Mouse (Mus musculus) CH12.LX (cell line): ENCODE measurements around the gene Rab4a. TPM values are rescaled to one million over a fixed set of nuclear protein-coding genes. Genes with fewer than 3 reads are reported as not detected.

ENCODE experiments used
- DNase-seq: peaks from one replicate; pipeline ENCODE4 v3.0.0-alpha.2; 2013; ENCODE audit errors: extremely low read depth
- H3K27ac ChIP-seq: 2 replicates; pipeline ENCODE4 v1.5.1; 2012; ENCODE audit warnings: low read depth, mild to moderate bottlenecking, control low read depth, moderate library complexity; ENCODE audit not compliant: insufficient read depth
- H3K27me3 ChIP-seq: replicated peaks from 2 replicates; pipeline ENCODE3; 2012; ENCODE audit warnings: inconsistent platforms
- H3K36me3 ChIP-seq, 2 experiments: replicated peaks in 1 of 2; 2 replicates each; pipeline versions ENCODE3 to v1.6.1; 2012; ENCODE audit warnings: inconsistent platforms in 1 of 2, low read length in 1 of 2, mild to moderate bottlenecking in 1 of 2, mixed read lengths in 1 of 2, moderate library complexity in 1 of 2; ENCODE audit not compliant: control insufficient read depth in 1 of 2, insufficient read depth in 1 of 2
- H3K4me1 ChIP-seq, 2 experiments: 2 replicates each; pipeline ENCODE4 v1.6.1; 2012; ENCODE audit warnings: inconsistent platforms in 1 of 2, moderate library complexity in 1 of 2; ENCODE audit not compliant: insufficient read depth in 2 of 2, control insufficient read depth in 1 of 2
- H3K4me2 ChIP-seq: 2 replicates; pipeline ENCODE4 v1.6.1; 2012; ENCODE audit warnings: low read depth, mild to moderate bottlenecking, control low read depth; ENCODE audit not compliant: poor library complexity, insufficient read depth, severe bottlenecking
- H3K4me3 ChIP-seq, 3 experiments: fragments of 150-350 bp in 1 of 3; sonication (generic) in 1 of 3; replicated peaks in 1 of 3; 2 replicates each; pipeline versions ENCODE3 to v1.5.1; 2011 to 2012; ENCODE audit warnings: low read depth in 2 of 3, low read length in 2 of 3, mild to moderate bottlenecking in 2 of 3, moderate library complexity in 2 of 3, control low read depth in 1 of 3, improper control_type of control experiment in 1 of 3, inconsistent platforms in 1 of 3, mixed read lengths in 1 of 3; ENCODE audit not compliant: poor library complexity in 1 of 3
- H3K79me2 ChIP-seq: replicated peaks from 2 replicates; pipeline ENCODE4 v1.6.1; 2012; ENCODE audit warnings: mild to moderate bottlenecking, moderate library complexity; ENCODE audit not compliant: control insufficient read depth, poor library complexity, insufficient read depth, severe bottlenecking; ENCODE audit errors: extremely low read depth
- H3K9ac ChIP-seq: 2 replicates; pipeline ENCODE4 v1.6.1; 2012; ENCODE audit warnings: low read depth, mild to moderate bottlenecking, control low read depth, moderate library complexity; ENCODE audit not compliant: insufficient read depth
- H3K9me3 ChIP-seq: replicated peaks from 2 replicates; pipeline ENCODE3; 2012; ENCODE audit warnings: low read length, inconsistent platforms, mixed read lengths
- BHLHE40 ChIP-seq: IDR thresholded peaks from 2 replicates; pipeline ENCODE4 v1.6.1; 2011; ENCODE audit warnings: mild to moderate bottlenecking, low read depth, low read length, improper control_type of control experiment
- CHD2 ChIP-seq: IDR thresholded peaks from 2 replicates; pipeline ENCODE4 v1.6.1; 2011; ENCODE audit warnings: low read length, improper control_type of control experiment
- CTCF ChIP-seq, 2 experiments: IDR thresholded peaks in 1 of 2; conservative IDR thresholded peaks in 1 of 2; 2 replicates each; pipeline ENCODE4 v1.5.1; 2011 to 2012; ENCODE audit warnings: low read depth in 2 of 2, low read length in 2 of 2, improper control_type of control experiment in 1 of 2, inconsistent platforms in 1 of 2, mild to moderate bottlenecking in 1 of 2, moderate library complexity in 1 of 2
- E2F4 ChIP-seq: IDR thresholded peaks from 2 replicates; pipeline ENCODE4 v1.6.1; 2011; ENCODE audit warnings: low read depth, low read length, improper control_type of control experiment; ENCODE audit not compliant: insufficient replicate concordance
- ELF1 ChIP-seq: IDR thresholded peaks from 2 replicates; pipeline ENCODE4 v1.6.1; 2014; ENCODE audit warnings: low read depth, mild to moderate bottlenecking, inconsistent platforms, low read length, improper control_type of control experiment
- EP300 ChIP-seq: IDR thresholded peaks from 2 replicates; pipeline ENCODE4 v1.6.1; 2011; ENCODE audit warnings: low read length, improper control_type of control experiment
- GABPA ChIP-seq: IDR thresholded peaks from 2 replicates; pipeline ENCODE4 v1.6.1; 2012; ENCODE audit warnings: low read depth, low read length, improper control_type of control experiment, inconsistent platforms; ENCODE audit not compliant: insufficient replicate concordance
- JUND ChIP-seq: conservative IDR thresholded peaks from 2 replicates; pipeline ENCODE4 v1.6.1; 2011; ENCODE audit warnings: low read depth, low read length, improper control_type of control experiment
- KAT2A ChIP-seq: IDR thresholded peaks from 2 replicates; pipeline ENCODE4 v1.6.1; 2012; ENCODE audit warnings: low read length, improper control_type of control experiment, inconsistent platforms; ENCODE audit not compliant: insufficient replicate concordance
- MAFK ChIP-seq: IDR thresholded peaks from 2 replicates; pipeline ENCODE4 v1.6.1; 2011; ENCODE audit warnings: low read length, improper control_type of control experiment; ENCODE audit not compliant: insufficient replicate concordance
- MAX ChIP-seq: IDR thresholded peaks from 2 replicates; pipeline ENCODE4 v1.6.1; 2011; ENCODE audit warnings: low read length, improper control_type of control experiment
- MAZ ChIP-seq: IDR thresholded peaks from 2 replicates; pipeline ENCODE4 v1.6.1; 2012; ENCODE audit warnings: low read depth, mild to moderate bottlenecking, inconsistent platforms, low read length, improper control_type of control experiment, moderate library complexity
- MEF2A ChIP-seq: IDR thresholded peaks from 2 replicates; pipeline ENCODE4 v1.6.1; 2014; ENCODE audit warnings: low read depth, mild to moderate bottlenecking, inconsistent platforms, low read length, improper control_type of control experiment, borderline replicate concordance
- NELFE ChIP-seq: IDR thresholded peaks from 2 replicates; pipeline ENCODE4 v1.6.1; 2011; ENCODE audit warnings: low read depth, low read length, improper control_type of control experiment
- PAX5 ChIP-seq: IDR thresholded peaks from 2 replicates; pipeline ENCODE4 v1.6.1; 2012; ENCODE audit warnings: low read length, inconsistent platforms, mixed read lengths
- POLR2A ChIP-seq: IDR thresholded peaks from 2 replicates; pipeline ENCODE4 v1.6.1; 2011; ENCODE audit warnings: low read depth, mild to moderate bottlenecking, improper control_type of control experiment, low read length
- RAD21 ChIP-seq: IDR thresholded peaks from 2 replicates; pipeline ENCODE4 v1.6.1; 2011; ENCODE audit warnings: low read depth, mild to moderate bottlenecking, low read length, improper control_type of control experiment, moderate library complexity
- SIN3A ChIP-seq: IDR thresholded peaks from 2 replicates; pipeline ENCODE4 v1.6.1; 2012; ENCODE audit warnings: low read length, improper control_type of control experiment, inconsistent platforms
- SMC3 ChIP-seq: IDR thresholded peaks from 2 replicates; pipeline ENCODE4 v1.6.1; 2011; ENCODE audit warnings: low read depth, low read length, improper control_type of control experiment
- TBP ChIP-seq: conservative IDR thresholded peaks from 2 replicates; pipeline ENCODE4 v1.6.1; 2011; ENCODE audit warnings: low read depth, low read length, improper control_type of control experiment
- TCF12 ChIP-seq: IDR thresholded peaks from 2 replicates; pipeline ENCODE4 v1.6.1; 2014; ENCODE audit warnings: low read depth, mild to moderate bottlenecking, inconsistent platforms, low read length, improper control_type of control experiment
- UBTF ChIP-seq: IDR thresholded peaks from 2 replicates; pipeline ENCODE4 v1.6.1; 2012; ENCODE audit warnings: low read depth, mild to moderate bottlenecking, inconsistent platforms, low read length, improper control_type of control experiment, moderate library complexity
- USF1 ChIP-seq: IDR thresholded peaks from 2 replicates; pipeline ENCODE4 v1.6.1; 2014; ENCODE audit warnings: low read depth, mild to moderate bottlenecking, inconsistent platforms, low read length, improper control_type of control experiment
- ZKSCAN1 ChIP-seq: IDR thresholded peaks from 2 replicates; pipeline ENCODE4 v1.6.1; 2012; ENCODE audit warnings: low read depth, inconsistent platforms, low read length, improper control_type of control experiment, borderline replicate concordance
- ZMIZ1 ChIP-seq: IDR thresholded peaks from 2 replicates; pipeline ENCODE4 v1.6.1; 2012; ENCODE audit warnings: low read depth, mild to moderate bottlenecking, inconsistent platforms, low read length, improper control_type of control experiment
- ZNF384 ChIP-seq: IDR thresholded peaks from 2 replicates; pipeline ENCODE4 v1.6.1; 2012; ENCODE audit warnings: low read depth, low read length, improper control_type of control experiment, inconsistent platforms
- dilution Hi-C: fragments of 300-500 bp; cut with MboI; formaldehyde crosslinking; loops from 2 replicates; pipeline ENCODE4 v1.14.3; 2020; ENCODE audit warnings: low sequenced_read_pairs; ENCODE audit not compliant: extremely low pct_unique_long_range_greater_than_20kb, extremely low pct_ligation_motif_present
- in situ Hi-C: fragments of 300-500 bp; cut with MboI; formaldehyde crosslinking; loops from 3 replicates; pipeline ENCODE4 v1.14.3; 2019; ENCODE audit warnings: low sequenced_read_pairs, low pct_ligation_motif_present, low pct_unique_long_range_greater_than_20kb, mixed read lengths
- polyA plus RNA-seq: library from polyadenylated mRNA; unstranded; fragments of >175 nt; gene quantifications from 2 replicates; pipeline ENCODE4 v1.2.1, GENCODE M21; 2012; ENCODE audit warnings: low read depth; ENCODE audit not compliant: insufficient read length
- total RNA-seq, 2 experiments: library from RNA; depleted of rRNA; stranded (reverse); fragments of 300-350 nt in 1 of 2; fragments of >200 nt in 1 of 2; gene quantifications; 2 replicates each; pipeline ENCODE4 v1.2.3; 2012 to 2014

Rab4a gene
- total and polyA plus RNA-seq, 3 experiments: not detected

DNA sequence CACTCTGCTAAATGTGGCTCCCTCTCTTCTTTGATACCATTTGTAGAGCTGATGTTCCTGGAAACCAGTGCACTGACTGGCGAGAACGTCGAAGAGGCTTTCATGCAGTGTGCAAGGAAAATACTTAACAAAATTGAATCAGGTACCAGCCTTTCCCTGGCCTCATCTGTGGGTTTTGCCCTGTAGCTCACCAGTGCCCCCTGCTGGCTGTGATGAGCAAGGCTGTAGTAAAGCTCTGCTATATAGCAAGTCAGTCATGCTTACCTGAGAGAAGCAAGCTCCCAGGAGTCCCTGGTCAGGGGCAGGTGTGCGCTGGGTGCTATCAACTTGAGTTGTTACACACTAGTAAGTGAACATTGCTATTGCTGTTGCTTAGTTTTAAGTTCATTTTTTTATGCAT, 27.0 kb downstream of the Rab4a start:
- TF ChIP-seq MAX: no peak
- peak; percentile 41 for TF ChIP-seq RAD21
- TF ChIP-seq MEF2A: no peak
- TF ChIP-seq POLR2A: no peak
- no peak for TF ChIP-seq NELFE
- TF ChIP-seq CTCF (conservative IDR thresholded peaks at IDR 0.05 in 1 of 2, IDR thresholded peaks at IDR 0.05 in 1 of 2; ENCODE audit: low read depth in 2 of 2, low read length in 2 of 2): peak; percentile 70 to 74
- peak; percentile 62 for TF ChIP-seq SMC3
- peak; percentile 45 for DNase-seq
- H3K4me3 ChIP-seq: no peak overlapping the region
- H3K27me3 ChIP-seq: no peaks in the 10 kb centered on the region
- dilution Hi-C loops: no loop called here
- no peak overlapping the region for H3K4me2 ChIP-seq
- no peaks in the 10 kb centered on the region for H3K79me2 ChIP-seq
- no peaks in the 10 kb centered on the region for H3K9me3 ChIP-seq
- no peak overlapping the region for H3K9ac ChIP-seq
- H3K27ac ChIP-seq: no peak overlapping the region
- H3K36me3 ChIP-seq: peaks cover 0 to 32% of the 10 kb centered on the region in 2 experiments
- peaks cover 0 to 4% of the 10 kb centered on the region in 2 experiments; a peak in 1 of 4 replicates for H3K4me1 ChIP-seq
- in situ Hi-C loops: no loop called here

DNA sequence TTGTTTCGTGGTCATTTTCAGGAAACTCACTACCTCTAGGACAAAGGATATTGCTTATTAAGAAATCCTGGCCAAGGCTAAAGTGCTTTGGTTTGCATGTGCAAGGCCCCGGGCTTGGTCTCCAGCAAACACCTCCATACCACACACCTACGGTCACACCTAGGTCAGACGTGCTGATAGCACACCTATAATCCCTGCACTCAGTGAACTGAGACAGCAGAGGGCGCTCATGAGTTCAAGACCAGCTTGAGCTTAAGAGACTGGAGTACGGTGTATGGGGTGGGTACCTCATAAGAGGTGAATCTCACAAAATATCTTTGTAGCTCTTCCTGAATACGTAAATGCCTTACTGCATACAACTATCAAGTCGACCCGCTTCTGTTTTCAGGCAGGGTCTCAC, 29.7 kb downstream of the Rab4a start:
- DNase-seq: peak; percentile 64
- dilution Hi-C loops (no loop called here), in situ Hi-C loops (no loop called here)
- Histone ChIP-seq H3K79me2 (no peaks in the 10 kb centered on the region), H3K9ac (no peak overlapping the region), H3K4me1 (no peaks in the 10 kb centered on the region), H3K4me2 (no peak overlapping the region), H3K36me3 (peaks cover 0 to 36% of the 10 kb centered on the region in 2 experiments), H3K27me3 (no peaks in the 10 kb centered on the region), H3K9me3 (no peaks in the 10 kb centered on the region), H3K4me3 (no peak overlapping the region), H3K27ac (no peak overlapping the region)
- peak; percentile 38 for TF ChIP-seq RAD21
- no peak for TF ChIP-seq TCF12
- no peak for TF ChIP-seq ELF1
- TF ChIP-seq USF1: no peak
- TF ChIP-seq E2F4: no peak
- peak; percentile 68 to 80 for TF ChIP-seq CTCF (conservative IDR thresholded peaks at IDR 0.05 in 1 of 2, IDR thresholded peaks at IDR 0.05 in 1 of 2; ENCODE audit: low read depth in 2 of 2, low read length in 2 of 2)
- TF ChIP-seq ZMIZ1: no peak
- peak; percentile 58 for TF ChIP-seq SMC3
- TF ChIP-seq TBP: no peak
- no peak for TF ChIP-seq ZNF384
- no peak for TF ChIP-seq EP300
- TF ChIP-seq MEF2A: no peak

DNA sequence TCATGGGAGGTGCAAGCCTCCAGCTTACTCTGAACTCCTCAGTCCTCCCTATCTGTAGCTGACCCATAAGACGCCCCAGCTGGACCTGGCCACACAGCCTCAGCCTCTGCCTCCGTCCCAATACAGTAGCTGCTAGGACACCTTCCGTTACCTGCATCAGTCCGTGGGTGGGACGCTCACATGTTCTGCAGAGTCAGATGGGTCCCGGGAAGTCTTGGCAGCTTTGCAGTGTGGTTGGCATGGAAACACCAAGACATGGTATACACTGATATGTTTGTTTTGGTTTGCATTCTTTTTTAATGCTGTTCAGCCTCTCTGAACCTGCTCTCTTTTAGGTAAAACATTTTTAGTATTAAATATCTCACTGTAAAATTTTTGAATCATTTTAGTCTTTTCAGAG, 30.6 kb downstream of the Rab4a start:
- no peaks in the 10 kb centered on the region for H3K9me3 ChIP-seq
- dilution Hi-C loops (no loop called here), in situ Hi-C loops (no loop called here)
- H3K9ac ChIP-seq: no peak overlapping the region
- DNase-seq: no peak
- no peak overlapping the region for H3K4me3 ChIP-seq
- no peaks in the 10 kb centered on the region for H3K27me3 ChIP-seq
- no peak overlapping the region for H3K4me2 ChIP-seq
- no peaks in the 10 kb centered on the region for H3K4me1 ChIP-seq
- no peaks in the 10 kb centered on the region for H3K79me2 ChIP-seq
- H3K27ac ChIP-seq: no peak overlapping the region
- H3K36me3 ChIP-seq: peaks cover 0 to 43% of the 10 kb centered on the region in 2 experiments
- TF ChIP-seq ZKSCAN1 (no peak), MAX (no peak), GABPA (no peak), ZNF384 (no peak), RAD21 (no peak), BHLHE40 (no peak), PAX5 (no peak), KAT2A (no peak), SMC3 (no peak), MAFK (no peak), ELF1 (no peak), ZMIZ1 (no peak), JUND (no peak), CHD2 (no peak), SIN3A (no peak), MAZ (no peak), TCF12 (no peak), UBTF (no peak), NELFE (no peak)
